Mouse (Mus musculus): ENCODE measurements around the gene Car14. TPM values are rescaled to one million over a fixed set of nuclear protein-coding genes. Genes with fewer than 3 reads are reported as not detected.

Gene Car14
- polyA plus RNA-seq, 1 experiment = not detected

GRCm38 (mm10) chr3:95856115-95856514 lies 48.4 kb downstream of the Car14 start:
- no peaks in the 10 kb centered on the region for H3K27me3 ChIP-seq (ENCODE audit: control insufficient read depth)
- no peaks in the 10 kb centered on the region for H3K9me3 ChIP-seq (ENCODE audit: control insufficient read depth, low read length)
- peaks cover 48% of the 10 kb centered on the region for H3K4me1 ChIP-seq (ENCODE audit: control insufficient read depth)
- H3K4me3 ChIP-seq (replicated peaks) = peak overlapping the region; percentile 87
- TF ChIP-seq TAL1 (IDR thresholded peaks at IDR 0.05; ENCODE audit: low read length) (no peak), GATA1 (IDR thresholded peaks at IDR 0.05; ENCODE audit: low read length) (no peak)
- H3K36me3 ChIP-seq (ENCODE audit: control insufficient read depth) = peaks cover 36% of the 10 kb centered on the region

- Histone ChIP-seq H3K27me3 (ENCODE audit: control insufficient read depth) (no peaks in the 10 kb centered on the region), H3K4me1 (ENCODE audit: control insufficient read depth) (peaks cover 52% of the 10 kb centered on the region), H3K4me3 (replicated peaks) (peak within 1 kb of the TSS; percentile 87), H3K36me3 (ENCODE audit: control insufficient read depth) (peaks cover 39% of the 10 kb centered on the region), H3K9me3 (ENCODE audit: control insufficient read depth, low read length) (no peaks in the 10 kb centered on the region)
- TF ChIP-seq GATA1 (IDR thresholded peaks at IDR 0.05; ENCODE audit: low read length) = no peak
- no peak for TF ChIP-seq TAL1 (IDR thresholded peaks at IDR 0.05; ENCODE audit: low read length)
These were observed 48.9 kb downstream of the Car14 start, which contains the start of gene Prpf3 for GRCm38 (mm10) chr3:95855502-95856089. Prpf3 (minus strand) TSS chr3:95855885.

- H3K27me3 ChIP-seq (ENCODE audit: control insufficient read depth) = no peaks in the 10 kb centered on the region
- no peaks in the 10 kb centered on the region for H3K9me3 ChIP-seq (ENCODE audit: control insufficient read depth, low read length)
- H3K4me1 ChIP-seq (ENCODE audit: control insufficient read depth) = peaks cover 49% of the 10 kb centered on the region
- H3K4me3 ChIP-seq (replicated peaks) = peak overlapping the region; percentile 1
- TF ChIP-seq GATA1 (IDR thresholded peaks at IDR 0.05; ENCODE audit: low read length) = peak; percentile 24; the same call in 1 of the 2 replicates
- peak; percentile 37; the same call in 1 of the 3 replicates for TF ChIP-seq TAL1 (IDR thresholded peaks at IDR 0.05; ENCODE audit: low read length)
- peaks cover 79% of the 10 kb centered on the region for H3K36me3 ChIP-seq (ENCODE audit: control insufficient read depth)
These were observed 53.2 kb downstream of the Car14 start for GRCm38 (mm10) chr3:95851317-95851716.

- H3K36me3 ChIP-seq (ENCODE audit: control insufficient read depth) = peaks cover 87% of the 10 kb centered on the region
- H3K9me3 ChIP-seq (ENCODE audit: control insufficient read depth, low read length) = no peaks in the 10 kb centered on the region
- no peaks in the 10 kb centered on the region for H3K27me3 ChIP-seq (ENCODE audit: control insufficient read depth)
- TF ChIP-seq GATA1 (IDR thresholded peaks at IDR 0.05; ENCODE audit: low read length) (no peak), TAL1 (IDR thresholded peaks at IDR 0.05; ENCODE audit: low read length) (no peak)
- H3K4me1 ChIP-seq (ENCODE audit: control insufficient read depth) = peaks cover 44% of the 10 kb centered on the region
- H3K4me3 ChIP-seq (replicated peaks) = no peak overlapping the region
These were observed 53.9 kb downstream of the Car14 start for GRCm38 (mm10) chr3:95850611-95851010.

Other genes with a start within 250 kb of the Car14 start
- 31.1 and 36.9 TPM in 2 replicates for gene Mcl1, start 245.9 kb downstream of the Car14 start, polyA plus RNA-seq (2012)
- 0.22 TPM in 1 of 2 replicates, not detected in the other for gene Adamtsl4, start 216.8 kb downstream of the Car14 start, polyA plus RNA-seq (2012)
- gene Ecm1, start 165.1 kb downstream of the Car14 start, polyA plus RNA-seq (2012) = 0.59 and 0.89 TPM in 2 replicates
- 1.7 and 2.6 TPM in 2 replicates for gene Tars2, start 144.5 kb downstream of the Car14 start, polyA plus RNA-seq (2012)
- 0.52 and 0.66 TPM in 2 replicates for gene Rprd2, start 85.8 kb downstream of the Car14 start, polyA plus RNA-seq (2012)
- 1.3 and 1.6 TPM in 2 replicates for gene Prpf3, start 48.8 kb downstream of the Car14 start, polyA plus RNA-seq (2012)
- gene Mrps21, start 33.2 kb downstream of the Car14 start, polyA plus RNA-seq (2012) = 17.3 and 50.1 TPM in 2 replicates
- gene Ciart, start 22.4 kb downstream of the Car14 start, polyA plus RNA-seq (2012) = 0.05 and 0.33 TPM in 2 replicates
- gene BC028528, start 12.7 kb downstream of the Car14 start, polyA plus RNA-seq (2012) = not detected in 2 replicates
- gene Aph1a, start 10.7 kb downstream of the Car14 start, polyA plus RNA-seq (2012) = 3.5 and 4.3 TPM in 2 replicates
- gene Anp32e, start 24.6 kb upstream of the Car14 start, polyA plus RNA-seq (2012) = 32.3 and 36.6 TPM in 2 replicates
- gene Plekho1, start 91.3 kb upstream of the Car14 start, polyA plus RNA-seq (2012) = 4.4 and 4.6 TPM in 2 replicates
- gene Vps45, start 153.8 kb upstream of the Car14 start, polyA plus RNA-seq (2012) = 1.3 and 1.7 TPM in 2 replicates
- gene Otud7b, start 199.8 kb upstream of the Car14 start, polyA plus RNA-seq (2012) = 0.93 and 1.3 TPM in 2 replicates